8 mouse cellular contexts compared by ENCODE assay signal in genomic region chr9:109874797-109875691, GRCm38 (mm10). TPM values are rescaled to one million over a fixed set of nuclear protein-coding genes. Genes with fewer than 3 reads are reported as not detected.
DNase-seq lines count a peak whose midpoint lies in the region; ATAC-seq and TF ChIP-seq lines count a peak whose summit lies in the region.

Gene Cdc25a (plus strand): TSS chr9:109875579.

- intact Hi-C loops in heart, postnatal 25 days (cut with DNase I): no loop called here

- H3K4me3 ChIP-seq in ES-E14 (ENCODE audit: insufficient read depth in 1 of 2, low read depth in 1 of 2, low read length in 2 of 2, poor library complexity in 1 of 2, severe bottlenecking in 1 of 2): peak within 1 kb of the TSS; percentile 83 to 99
- H3K4me3 ChIP-seq in forebrain, embryonic 15.5 days: peak within 1 kb of the TSS; percentile 88
- peak within 1 kb of the TSS; percentile 87 for H3K4me3 ChIP-seq in lung, adult 2 months (replicated peaks; ENCODE audit: extremely low read depth, low read depth, low read length)

- H3K4me1 ChIP-seq in ES-E14 (ENCODE audit: control insufficient read depth in 2 of 2, insufficient read depth in 2 of 2, low read length in 2 of 2, poor library complexity in 1 of 2): peaks cover 4 to 14% of the 10 kb centered on the region in 2 experiments; a peak in 2 of 4 replicates
- peaks cover 17% of the 10 kb centered on the region for H3K4me1 ChIP-seq in forebrain, embryonic 15.5 days
- H3K4me1 ChIP-seq in lung, adult 2 months (ENCODE audit: control insufficient read depth, insufficient read depth, low read length): 0 out of 2 replicates have a peak, but pooled peaks cover 2% of the 10 kb centered on the region

- TF ChIP-seq CTCF in lung, adult 2 months (IDR thresholded peaks at IDR 0.05; ENCODE audit: insufficient read depth, low read length): peak; percentile 26; the same call in 1 of the 2 replicates

- 7% methylated on average over 33 of the region's 33 CpGs for WGBS in forebrain, embryonic 15.5 days
- WGBS in lung, adult 2 months: 5% methylated on average over 33 of the region's 33 CpGs

- H3K27me3 ChIP-seq in forebrain, embryonic 15.5 days: no peaks in the 10 kb centered on the region

- peak within 1 kb of the TSS; percentile 90 for H3K9ac ChIP-seq in ES-E14 (ENCODE audit: insufficient read depth, low read depth, low read length, poor library complexity, severe bottlenecking)
- H3K9ac ChIP-seq in forebrain, embryonic 15.5 days (replicated peaks): peak within 1 kb of the TSS; percentile 93

- H3K4me2 ChIP-seq in forebrain, embryonic 15.5 days (replicated peaks): peak within 1 kb of the TSS; percentile 61

- peaks cover 20% of the 10 kb centered on the region for H3K36me3 ChIP-seq in ES-E14 (ENCODE audit: control insufficient read depth, insufficient read depth, low read length, poor library complexity, severe bottlenecking)
- H3K36me3 ChIP-seq in forebrain, embryonic 15.5 days: peaks cover 14% of the 10 kb centered on the region

- in situ Hi-C loops in ES-E14 (cut with MboI; ENCODE audit: low sequenced_read_pairs in 2 of 2, unreplicated experiment in 2 of 2): loop anchor here in 1 of 2 experiments (25.0 kb wide), 1 partner anchor 212 kb away; no protein-coding TSS in a partner anchor

- DNase-seq in ES-E14 (ENCODE audit: low read depth, low spot score): peak; percentile 98
- peak; percentile 98 for DNase-seq in cerebellum, adult 11-12 months
- peak; percentile 97 for DNase-seq in heart, postnatal 25 days (ENCODE audit: low spot score)
- DNase-seq in layer of hippocampus, adult 18-20 months (ENCODE audit: low spot score in 2 of 2): peak; percentile 93 to 98
- peak; percentile 98 for DNase-seq in lung, adult 2 months
- DNase-seq in thymus, adult 18-20 months: peak; percentile 95 to 99

- peak; percentile 14; the same call in 1 of the 2 replicates for TF ChIP-seq POLR2A in lung, adult 2 months (IDR thresholded peaks at IDR 0.05; ENCODE audit: borderline replicate concordance, extremely low read depth, low read depth, low read length)

- H3K27ac ChIP-seq in ES-E14 (ENCODE audit: insufficient read depth, low read depth, low read length, poor library complexity, severe bottlenecking): peak within 1 kb of the TSS; percentile 45
- peak within 1 kb of the TSS; percentile 85 for H3K27ac ChIP-seq in forebrain, embryonic 15.5 days (replicated peaks)

- ATAC-seq in forebrain, embryonic 15.5 days (replicated peaks): peak; percentile 92
- peak; percentile 98 for ATAC-seq in neutrophil, adult 5-6 weeks (ENCODE audit: extremely low read depth, insufficient number of reproducible peaks, low FRiP score, poor library complexity, severe bottlenecking)

- H3K9me3 ChIP-seq in ES-E14 (ENCODE audit: control insufficient read depth, insufficient read depth, low read depth, low read length): no peaks in the 10 kb centered on the region
- no peaks in the 10 kb centered on the region for H3K9me3 ChIP-seq in forebrain, embryonic 15.5 days

TF ChIP-seq in ES-E14, 5 proteins besides CTCF, POLR2A, EP300 and RAD21:
- TF ChIP-seq MAFK (IDR thresholded peaks at IDR 0.05; ENCODE audit: insufficient read depth, low read depth, low read length) (peak; percentile 40; the same call in 1 of the 2 replicates), CHD2 (IDR thresholded peaks at IDR 0.05; ENCODE audit: low read depth, low read length) (no peak; the same call in 1 of the 2 replicates), HCFC1 (IDR thresholded peaks at IDR 0.05; ENCODE audit: borderline replicate concordance, insufficient read depth, low read length) (peak; percentile 96), ZC3H11A (IDR thresholded peaks at IDR 0.05; ENCODE audit: borderline replicate concordance, low read depth, low read length) (no peak), ZNF384 (IDR thresholded peaks at IDR 0.05; ENCODE audit: low read depth, low read length) (peak; percentile 98)

RNA-seq across cellular contexts. Expression of gene Cdc25a, which starts in this region (rescaled TPM):
- 48.5 and 58.3 TPM in 2 replicates for total RNA-seq in ES-E14 (2012; rRNA removed)
- polyA plus RNA-seq in forebrain, embryonic 15.5 days (2015; fragmentation: Nextera tagmentation; extraction: Ambion mirVana): 21.4 and 22.7 TPM in 2 replicates
- total RNA-seq in heart, postnatal 25 days (2021): 1 to 10 TPM; 5.1 to 6.1 TPM
- total RNA-seq in layer of hippocampus, adult 18-20 months (2021): 1 to 10 TPM; 4.6 to 4.9 TPM
- 3.3 and 3.7 TPM in 2 replicates for polyA plus RNA-seq in lung, adult 2 months (2012; rRNA removed)
- 7.9 and 10.2 TPM in 2 replicates for total RNA-seq in neutrophil, adult 5-6 weeks (2017)

Comparison
In these comparisons a context has a peak if more than half of its experiments do, and no peak if none do; other contexts are left out.
1. Peak in every context shown above with its lines: DNase-seq, ATAC-seq, H3K4me3 ChIP-seq and H3K27ac ChIP-seq.